Mouse (Mus musculus): ENCODE results near the gene Lrrc74b. TPM values are rescaled to one million over a fixed set of nuclear protein-coding genes. Genes with fewer than 3 reads are reported as not detected.

Lrrc74b gene
- polyA plus RNA-seq, 1 experiment from 2014 or later, result 0.19 TPM

DNA sequence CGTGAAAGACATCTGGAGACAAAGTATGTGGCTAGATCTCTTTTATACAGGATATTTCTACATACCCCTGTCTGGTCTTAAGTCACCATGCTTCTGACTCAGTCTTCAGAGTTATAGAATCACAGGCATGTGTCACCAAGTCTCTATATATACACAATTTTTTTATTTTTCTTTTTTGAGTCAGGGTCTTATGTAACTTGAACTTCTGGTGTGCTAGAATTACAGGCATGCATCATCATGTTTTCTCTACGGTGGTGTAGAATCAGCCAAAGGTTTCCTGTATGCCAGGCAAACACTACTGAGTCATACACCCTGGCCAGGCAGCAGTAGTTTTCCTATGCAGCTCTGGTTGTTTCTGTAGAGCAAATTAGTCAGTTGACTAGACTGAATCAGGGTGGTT, 18.4 kb downstream of the Lrrc74b start:
- Histone ChIP-seq H3K27ac (replicated peaks) (no peak overlapping the region), H3K4me3 (no peak overlapping the region), H3K27me3 (replicated peaks) (peaks cover 40% of the 10 kb centered on the region), H3K9ac (no peak overlapping the region), H3K36me3 (no peaks in the 10 kb centered on the region), H3K9me3 (no peaks in the 10 kb centered on the region), H3K4me2 (no peak overlapping the region), H3K4me1 (no peaks in the 10 kb centered on the region)
- WGBS, result 71% methylated on average over 2 of the region's 2 CpGs
- ATAC-seq (ENCODE audit: extremely low read depth, insufficient number of reproducible peaks, low FRiP score, low TSS enrichment), result no peak

DNA sequence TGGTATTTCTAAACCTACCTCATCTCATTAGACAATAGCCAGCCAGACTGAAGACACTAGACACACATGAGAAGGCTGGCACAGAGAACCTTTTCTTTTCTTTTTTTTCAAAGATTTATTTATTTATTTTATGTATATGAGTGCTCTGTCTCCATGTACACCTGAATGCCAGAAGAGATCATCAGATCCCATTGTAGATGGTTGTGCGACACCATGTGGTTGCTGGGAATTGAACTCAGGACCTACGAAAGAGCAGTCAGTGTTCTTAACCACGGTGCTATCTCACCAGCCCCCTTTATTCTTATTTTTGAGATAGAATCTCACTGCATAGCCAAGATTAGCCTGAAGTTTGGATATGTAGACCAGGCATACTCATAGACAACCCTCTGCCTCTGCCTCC, 24.5 kb downstream of the Lrrc74b start:
- H3K9ac ChIP-seq, result no peak overlapping the region
- H3K36me3 ChIP-seq, result no peaks in the 10 kb centered on the region
- H3K27me3 ChIP-seq (replicated peaks), result peaks cover 30% of the 10 kb centered on the region
- H3K4me2 ChIP-seq, result no peak overlapping the region
- no peak overlapping the region for H3K27ac ChIP-seq (replicated peaks)
- WGBS, result 76% methylated on average over 3 of the region's 3 CpGs
- no peaks in the 10 kb centered on the region for H3K9me3 ChIP-seq
- no peak for ATAC-seq (ENCODE audit: extremely low read depth, insufficient number of reproducible peaks, low FRiP score, low TSS enrichment)
- peaks cover 5% of the 10 kb centered on the region for H3K4me1 ChIP-seq
- no peak overlapping the region for H3K4me3 ChIP-seq

DNA sequence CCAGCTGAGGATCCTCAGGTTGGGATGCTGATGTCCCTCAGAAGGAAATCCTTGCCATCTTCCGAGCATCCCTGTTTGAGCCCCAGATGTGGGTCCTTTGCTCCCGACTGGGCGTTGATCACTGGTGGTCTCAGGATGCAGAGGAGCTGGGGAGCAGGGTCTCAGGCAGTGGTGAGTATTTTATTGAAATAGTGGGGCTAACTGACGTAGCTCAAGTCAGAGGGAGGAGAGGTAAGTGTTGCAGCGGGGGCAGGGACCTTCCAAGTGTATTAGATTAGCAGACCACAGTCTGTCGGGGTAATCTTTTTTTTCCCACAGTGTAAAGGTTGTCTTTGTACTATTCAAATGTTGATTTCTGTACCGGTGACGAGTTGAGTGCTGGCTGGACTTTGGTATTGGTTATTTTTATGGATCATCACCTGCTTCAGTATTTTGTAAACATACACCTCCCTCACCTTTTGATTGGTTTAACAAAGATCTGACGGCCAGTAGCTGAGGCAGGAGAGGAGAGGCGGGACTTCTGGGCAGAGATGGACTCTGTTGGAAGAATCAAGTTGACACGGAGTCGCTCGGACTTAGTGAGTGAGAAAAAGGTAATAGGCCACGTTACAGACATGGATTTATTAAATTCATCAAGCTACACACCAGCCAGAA, 28.2 kb downstream of the Lrrc74b start:
- H3K9ac ChIP-seq, result no peak overlapping the region
- no peaks in the 10 kb centered on the region for H3K9me3 ChIP-seq
- 0 out of 2 replicates have a peak, but pooled peaks cover 8% of the 10 kb centered on the region for H3K27me3 ChIP-seq (replicated peaks)
- 63% methylated on average over 14 of the region's 14 CpGs for WGBS
- no peak for ATAC-seq (ENCODE audit: extremely low read depth, insufficient number of reproducible peaks, low FRiP score, low TSS enrichment)
- peaks cover 13% of the 10 kb centered on the region for H3K36me3 ChIP-seq
- no peak overlapping the region for H3K27ac ChIP-seq (replicated peaks)
- H3K4me2 ChIP-seq, result no peak overlapping the region
- H3K4me1 ChIP-seq, result peaks cover 19% of the 10 kb centered on the region
- no peak overlapping the region for H3K4me3 ChIP-seq

DNA sequence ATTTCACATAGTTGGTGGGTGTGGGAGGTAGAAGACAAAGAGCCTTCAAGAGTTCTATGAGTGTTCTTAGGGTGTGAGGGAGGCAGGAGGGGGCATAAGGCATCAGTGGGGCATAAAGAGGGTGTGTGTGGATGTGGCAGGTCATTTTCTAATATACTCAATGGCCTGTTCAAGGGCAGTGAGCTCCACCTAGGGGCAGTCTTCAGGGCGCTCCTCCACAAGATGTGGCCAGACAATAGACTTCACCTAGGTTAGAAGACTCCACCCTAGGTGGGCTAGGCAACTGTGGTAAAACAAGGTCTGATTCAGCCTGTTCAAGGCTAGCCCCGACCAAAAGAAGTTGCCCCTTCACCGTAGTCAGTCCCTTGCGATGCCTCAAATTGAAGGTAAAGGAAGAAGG, 28.8 kb downstream of the Lrrc74b start:
- Histone ChIP-seq H3K27me3 (replicated peaks) (0 out of 2 replicates have a peak, but pooled peaks cover 8% of the 10 kb centered on the region), H3K4me1 (peaks cover 19% of the 10 kb centered on the region), H3K27ac (replicated peaks) (no peak overlapping the region), H3K36me3 (peaks cover 18% of the 10 kb centered on the region), H3K9ac (no peak overlapping the region), H3K4me2 (no peak overlapping the region), H3K9me3 (no peaks in the 10 kb centered on the region), H3K4me3 (no peak overlapping the region)
- ATAC-seq (ENCODE audit: extremely low read depth, insufficient number of reproducible peaks, low FRiP score, low TSS enrichment), result no peak
- 51% methylated on average over 4 of the region's 4 CpGs for WGBS

DNA sequence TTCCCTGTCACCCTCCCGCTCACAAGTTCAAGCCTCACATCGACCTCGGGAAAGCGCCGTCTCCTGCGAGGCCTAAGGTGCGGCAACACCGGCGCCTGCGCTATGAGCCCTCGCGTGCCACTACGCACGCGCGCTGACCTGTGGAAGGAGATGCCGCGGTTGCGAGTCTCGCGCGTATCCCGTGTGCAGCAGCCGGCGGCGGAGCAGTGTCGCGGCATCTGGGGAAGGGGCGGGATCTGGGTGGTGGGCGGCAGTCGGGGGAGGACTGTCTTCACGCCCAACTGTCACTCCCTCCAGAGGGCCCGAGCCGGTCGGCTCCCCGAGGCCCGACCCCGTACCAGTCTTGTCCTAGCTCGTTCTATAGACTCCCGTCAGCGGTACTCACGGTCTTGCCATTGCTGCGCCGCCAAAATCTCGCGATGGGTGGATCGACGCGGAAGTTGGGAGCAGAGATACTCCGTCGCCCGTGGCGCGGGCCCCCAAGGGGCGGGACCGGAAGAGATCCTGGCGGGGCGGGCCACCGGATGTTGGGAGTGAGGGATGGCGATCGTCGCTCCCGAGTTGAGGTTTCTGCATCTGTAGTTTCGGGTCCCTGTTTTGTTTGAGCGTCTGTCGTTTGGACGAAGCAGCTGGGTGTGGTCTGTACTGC, 30.3 kb downstream of the Lrrc74b start, which contains the start of gene Thap7:
Gene Thap7 (minus strand): TSS at position 497 of the 649 bp plus-strand sequence.
- peaks cover 19% of the 10 kb centered on the region for H3K4me1 ChIP-seq
- H3K9ac ChIP-seq, result peak within 1 kb of the TSS; percentile 88
- peak within 1 kb of the TSS; percentile 94 for H3K4me2 ChIP-seq
- H3K27ac ChIP-seq (replicated peaks), result peak within 1 kb of the TSS; percentile 93
- peak; percentile 88 for ATAC-seq (ENCODE audit: extremely low read depth, insufficient number of reproducible peaks, low FRiP score, low TSS enrichment)
- under 1% methylated on average over 67 of the region's 67 CpGs for WGBS
- H3K9me3 ChIP-seq, result no peaks in the 10 kb centered on the region
- peaks cover 33% of the 10 kb centered on the region for H3K36me3 ChIP-seq
- H3K27me3 ChIP-seq (replicated peaks), result no peaks in the 10 kb centered on the region
- H3K4me3 ChIP-seq, result peak within 1 kb of the TSS; percentile 63

DNA sequence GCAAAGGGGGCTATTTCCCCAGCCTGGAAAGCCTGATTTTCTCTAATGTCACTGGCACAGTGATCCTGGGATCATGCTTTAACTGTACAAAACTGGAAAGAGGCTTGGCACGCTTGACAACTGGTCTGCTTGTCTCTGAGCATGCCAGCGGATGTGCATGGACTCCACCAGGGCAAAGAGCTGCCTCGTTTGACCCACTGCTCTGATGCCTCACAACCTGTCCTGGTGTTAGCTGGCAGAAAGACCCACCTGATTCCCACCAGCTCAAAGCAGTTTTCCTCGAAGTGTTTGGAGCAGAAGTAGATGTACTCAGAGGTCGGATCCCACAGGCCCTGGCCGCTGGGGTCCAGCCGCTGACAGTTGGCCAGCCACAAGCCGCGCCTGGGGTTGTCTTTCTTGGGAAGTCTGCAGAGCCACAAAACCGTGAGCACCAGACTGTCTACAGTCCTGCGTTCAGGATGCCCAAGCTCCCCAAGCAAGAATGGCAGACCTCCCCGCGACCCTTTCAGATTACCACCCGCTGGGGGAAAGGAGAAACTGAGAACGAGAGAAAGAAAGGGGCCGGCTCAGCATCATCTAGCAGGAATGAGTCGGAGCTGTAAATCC, 31.0 kb downstream of the Lrrc74b start:
- Histone ChIP-seq H3K27me3 (replicated peaks) (no peaks in the 10 kb centered on the region), H3K9ac (peak overlapping the region; percentile 88), H3K27ac (replicated peaks) (peak overlapping the region; percentile 93), H3K4me1 (peaks cover 19% of the 10 kb centered on the region), H3K4me2 (peak overlapping the region; percentile 94), H3K9me3 (no peaks in the 10 kb centered on the region), H3K36me3 (peaks cover 40% of the 10 kb centered on the region), H3K4me3 (peak overlapping the region; percentile 63)
- ATAC-seq (ENCODE audit: extremely low read depth, insufficient number of reproducible peaks, low FRiP score, low TSS enrichment), result no peak
- WGBS, result 16% methylated on average over 17 of the region's 17 CpGs

DNA sequence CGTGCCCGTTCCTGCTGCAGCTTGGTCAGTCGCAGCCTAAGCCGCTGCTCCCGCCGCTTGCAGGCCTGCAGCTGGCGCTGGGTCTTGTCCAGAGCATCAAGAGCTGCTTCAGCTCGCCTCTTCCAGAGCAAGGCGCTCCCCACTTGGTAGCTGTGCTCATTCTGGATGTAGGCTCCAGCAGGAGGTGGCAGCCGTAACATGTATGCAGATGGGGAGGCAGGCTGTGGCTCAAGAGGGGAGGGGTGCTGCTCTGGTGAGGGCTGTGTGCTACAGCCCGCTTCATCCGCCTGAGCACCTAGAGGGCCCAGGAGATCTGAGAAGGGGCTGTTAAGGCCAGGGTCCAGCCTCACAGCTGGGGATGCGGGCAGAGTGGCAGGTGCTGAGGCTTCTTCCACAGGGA, 32.8 kb downstream of the Lrrc74b start:
- no peak overlapping the region for H3K4me3 ChIP-seq
- no peak for ATAC-seq (ENCODE audit: extremely low read depth, insufficient number of reproducible peaks, low FRiP score, low TSS enrichment)
- no peaks in the 10 kb centered on the region for H3K9me3 ChIP-seq
- H3K9ac ChIP-seq, result no peak overlapping the region
- no peaks in the 10 kb centered on the region for H3K27me3 ChIP-seq (replicated peaks)
- H3K4me2 ChIP-seq, result no peak overlapping the region
- 89% methylated on average over 13 of the region's 13 CpGs for WGBS
- peaks cover 56% of the 10 kb centered on the region for H3K36me3 ChIP-seq
- no peak overlapping the region for H3K27ac ChIP-seq (replicated peaks)
- peaks cover 19% of the 10 kb centered on the region for H3K4me1 ChIP-seq

DNA sequence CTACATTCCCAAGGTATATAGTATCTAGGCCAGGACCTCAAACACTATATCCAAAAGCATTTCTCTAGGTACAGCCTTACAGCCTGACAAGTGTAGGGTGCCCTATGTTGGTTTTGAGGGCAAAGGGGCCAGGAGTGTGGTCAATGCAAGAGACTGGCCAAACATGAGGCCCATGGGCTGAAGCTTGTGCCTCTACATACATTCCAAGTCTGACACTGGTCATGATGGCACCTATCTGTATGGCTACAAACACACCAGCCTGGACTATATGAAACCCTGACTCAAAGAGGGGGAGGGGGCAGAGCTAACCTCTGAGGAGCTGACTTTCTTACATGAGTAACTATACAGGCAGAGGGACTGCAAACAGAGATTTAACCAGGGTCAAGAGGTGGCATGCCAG, 33.4 kb downstream of the Lrrc74b start:
- Histone ChIP-seq H3K4me3 (no peak overlapping the region), H3K9ac (no peak overlapping the region), H3K27me3 (replicated peaks) (no peaks in the 10 kb centered on the region), H3K4me2 (no peak overlapping the region), H3K4me1 (peaks cover 19% of the 10 kb centered on the region), H3K9me3 (no peaks in the 10 kb centered on the region), H3K27ac (replicated peaks) (no peak overlapping the region), H3K36me3 (peaks cover 63% of the 10 kb centered on the region)
- ATAC-seq (ENCODE audit: extremely low read depth, insufficient number of reproducible peaks, low FRiP score, low TSS enrichment), result no peak

DNA sequence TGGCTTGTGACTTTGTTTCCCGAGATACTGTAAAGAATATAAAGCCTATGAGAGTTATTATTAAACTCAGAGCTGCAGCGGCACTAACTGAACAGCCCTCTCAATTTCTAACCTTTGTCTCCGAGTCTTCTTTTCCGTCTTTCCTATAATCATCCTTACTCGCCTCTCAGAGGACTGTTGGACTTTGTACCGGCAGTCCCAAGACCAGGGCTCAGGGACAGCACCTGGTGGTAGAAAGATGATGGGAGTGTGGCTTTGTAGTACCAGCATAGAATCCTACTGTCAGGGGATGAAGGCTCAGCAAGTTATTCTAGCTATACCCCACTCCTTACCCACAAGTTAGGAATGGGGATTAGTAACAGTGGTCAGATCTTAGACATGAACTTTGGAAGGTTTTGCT, 34.8 kb downstream of the Lrrc74b start:
- no peaks in the 10 kb centered on the region for H3K9me3 ChIP-seq
- H3K36me3 ChIP-seq, result peaks cover 77% of the 10 kb centered on the region
- no peak overlapping the region for H3K27ac ChIP-seq (replicated peaks)
- WGBS, result 91% methylated on average over 6 of the region's 6 CpGs
- no peaks in the 10 kb centered on the region for H3K27me3 ChIP-seq (replicated peaks)
- peaks cover 10% of the 10 kb centered on the region for H3K4me1 ChIP-seq
- no peak for ATAC-seq (ENCODE audit: extremely low read depth, insufficient number of reproducible peaks, low FRiP score, low TSS enrichment)
- no peak overlapping the region for H3K4me2 ChIP-seq
- no peak overlapping the region for H3K9ac ChIP-seq
- no peak overlapping the region for H3K4me3 ChIP-seq

DNA sequence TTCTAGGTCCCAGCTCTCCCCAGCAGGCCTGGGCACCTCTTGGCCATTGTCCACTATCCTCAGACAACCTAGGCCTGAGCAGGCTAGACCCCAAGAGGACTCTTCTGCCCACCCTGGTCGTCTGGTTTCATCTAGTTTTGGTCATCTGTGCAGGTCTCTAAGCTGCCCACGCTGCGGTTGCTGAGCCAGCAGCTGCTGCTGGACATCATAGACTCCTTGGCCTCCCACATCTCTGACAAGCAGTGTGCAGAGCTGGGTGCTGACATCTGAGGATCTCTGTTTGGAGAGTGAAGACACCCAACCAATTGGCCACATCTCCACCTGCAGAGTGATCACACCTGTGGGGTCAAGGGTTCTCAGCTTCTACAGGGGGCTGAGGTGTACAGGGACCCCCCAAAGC, 35.5 kb downstream of the Lrrc74b start:
- no peak overlapping the region for H3K9ac ChIP-seq
- 80% methylated on average over 3 of the region's 3 CpGs for WGBS
- ATAC-seq (ENCODE audit: extremely low read depth, insufficient number of reproducible peaks, low FRiP score, low TSS enrichment), result no peak
- no peaks in the 10 kb centered on the region for H3K27me3 ChIP-seq (replicated peaks)
- H3K36me3 ChIP-seq, result peaks cover 84% of the 10 kb centered on the region
- peaks cover 10% of the 10 kb centered on the region for H3K4me1 ChIP-seq
- H3K27ac ChIP-seq (replicated peaks), result no peak overlapping the region
- H3K4me3 ChIP-seq, result no peak overlapping the region
- H3K9me3 ChIP-seq, result no peaks in the 10 kb centered on the region
- H3K4me2 ChIP-seq, result no peak overlapping the region

DNA sequence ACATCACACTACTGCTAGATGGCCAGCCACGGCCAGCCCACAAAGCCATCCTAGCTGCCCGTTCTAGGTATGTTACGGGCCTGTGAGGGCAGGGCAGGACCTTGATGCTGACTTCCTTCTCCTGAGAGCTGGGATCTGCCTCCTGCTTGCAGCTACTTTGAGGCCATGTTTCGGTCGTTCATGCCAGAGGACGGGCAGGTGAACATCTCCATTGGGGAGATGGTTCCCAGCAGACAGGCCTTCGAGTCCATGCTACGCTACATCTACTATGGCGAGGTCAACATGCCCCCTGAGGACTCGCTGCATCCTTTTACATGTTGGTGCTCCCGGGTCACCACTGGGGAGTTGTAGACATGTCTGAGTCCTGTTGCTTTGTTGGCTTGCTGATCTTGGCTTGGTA, 36.9 kb downstream of the Lrrc74b start:
- no peak for ATAC-seq (ENCODE audit: extremely low read depth, insufficient number of reproducible peaks, low FRiP score, low TSS enrichment)
- Histone ChIP-seq H3K4me3 (no peak overlapping the region), H3K4me2 (no peak overlapping the region), H3K9ac (no peak overlapping the region), H3K4me1 (no peaks in the 10 kb centered on the region; the same call in 1 of the 2 replicates), H3K27me3 (replicated peaks) (no peaks in the 10 kb centered on the region), H3K9me3 (no peaks in the 10 kb centered on the region), H3K27ac (replicated peaks) (no peak overlapping the region), H3K36me3 (peaks cover 97% of the 10 kb centered on the region)
- 91% methylated on average over 11 of the region's 11 CpGs for WGBS
